Mouse (Mus musculus) MEL (cell line): Measurements from ENCODE around the gene Cog4. TPM values are rescaled to one million over a fixed set of nuclear protein-coding genes. Genes with fewer than 3 reads are reported as not detected.

ENCODE experiments used
- DNase-seq: peaks from one replicate; pipeline ENCODE4 v3.0.0; 2011; ENCODE audit warnings: low read depth, low spot score
- H3K27ac ChIP-seq: 2 replicates; pipeline ENCODE4 v1.5.1; 2012; ENCODE audit warnings: low read depth, mild to moderate bottlenecking, control low read depth, low read length, moderate library complexity; ENCODE audit not compliant: control insufficient read depth
- H3K27me3 ChIP-seq, 2 experiments: fragments of 150-350 bp in 1 of 2; sonication (generic) in 1 of 2; 2 replicates each; pipeline ENCODE4 v1.6.1; 2012; ENCODE audit warnings: low read length in 2 of 2, mild to moderate bottlenecking in 2 of 2, improper control_type of control experiment in 1 of 2, moderate library complexity in 1 of 2; ENCODE audit not compliant: insufficient read depth in 2 of 2, control insufficient read depth in 1 of 2
- H3K36me3 ChIP-seq, 2 experiments: 2 replicates each; pipeline ENCODE4 v1.6.1; 2012 to 2014; ENCODE audit warnings: low read length in 2 of 2, improper control_type of control experiment in 1 of 2, inconsistent platforms in 1 of 2, mild to moderate bottlenecking in 1 of 2; ENCODE audit not compliant: insufficient read depth in 2 of 2, control insufficient read depth in 1 of 2
- H3K4me1 ChIP-seq, 2 experiments: fragments of 150-350 bp in 1 of 2; sonication (generic) in 1 of 2; 2 replicates each; pipeline ENCODE4 v1.6.1; 2012; ENCODE audit warnings: low read length in 2 of 2, improper control_type of control experiment in 1 of 2, mild to moderate bottlenecking in 1 of 2; ENCODE audit not compliant: insufficient read depth in 2 of 2, control insufficient read depth in 1 of 2
- H3K4me3 ChIP-seq, 2 experiments: fragments of 150-350 bp in 1 of 2; sonication (generic) in 1 of 2; 2 replicates each; pipeline ENCODE4 v1.5.1; 2012; ENCODE audit warnings: low read depth in 2 of 2, low read length in 2 of 2, mild to moderate bottlenecking in 2 of 2, moderate library complexity in 2 of 2, control low read depth in 1 of 2, improper control_type of control experiment in 1 of 2; ENCODE audit not compliant: control insufficient read depth in 1 of 2, insufficient read depth in 1 of 2
- H3K79me2 ChIP-seq: 2 replicates; pipeline ENCODE4 v1.6.1; 2012; ENCODE audit warnings: mild to moderate bottlenecking, low read length, moderate library complexity; ENCODE audit not compliant: control insufficient read depth, poor library complexity, insufficient read depth
- H3K9ac ChIP-seq: 2 replicates; pipeline ENCODE4 v1.6.1; 2012; ENCODE audit warnings: low read depth, mild to moderate bottlenecking, control low read depth, low read length, moderate library complexity; ENCODE audit not compliant: control insufficient read depth, poor library complexity, severe bottlenecking
- H3K9me3 ChIP-seq: fragments of 150-350 bp; sonication (generic); replicated peaks from 2 replicates; pipeline ENCODE4 v1.6.1; 2012; ENCODE audit warnings: mild to moderate bottlenecking, low read length, improper control_type of control experiment, moderate library complexity; ENCODE audit not compliant: insufficient read depth
- BHLHE40 ChIP-seq: IDR thresholded peaks from 2 replicates; pipeline ENCODE4 v1.6.1; 2012; ENCODE audit warnings: low read depth, mild to moderate bottlenecking, inconsistent platforms, low read length, improper control_type of control experiment, borderline replicate concordance
- CHD1 ChIP-seq: IDR thresholded peaks from 2 replicates; pipeline ENCODE4 v1.6.1; 2012; ENCODE audit warnings: low read depth, mild to moderate bottlenecking, inconsistent platforms, low read length, improper control_type of control experiment
- CTCF ChIP-seq, 3 experiments: IDR thresholded peaks in 2 of 3; conservative IDR thresholded peaks in 1 of 3; 2 replicates each; pipeline ENCODE4 v1.5.1; 2011 to 2012; ENCODE audit warnings: low read length in 3 of 3, low read depth in 2 of 3, mild to moderate bottlenecking in 2 of 3, improper control_type of control experiment in 1 of 3, inconsistent platforms in 1 of 3, mixed read lengths in 1 of 3, moderate library complexity in 1 of 3; ENCODE audit not compliant: control insufficient read depth in 1 of 3, insufficient read depth in 1 of 3, poor library complexity in 1 of 3, severe bottlenecking in 1 of 3
- E2F4 ChIP-seq: IDR thresholded peaks from 2 replicates; pipeline ENCODE4 v1.6.1; 2011; ENCODE audit warnings: low read depth, low read length, improper control_type of control experiment, borderline replicate concordance
- EP300 ChIP-seq, 2 experiments: IDR thresholded peaks; 2 replicates each; pipeline ENCODE4 v1.6.1; 2011; ENCODE audit warnings: improper control_type of control experiment in 2 of 2, low read length in 2 of 2, low read depth in 1 of 2, mild to moderate bottlenecking in 1 of 2
- GABPA ChIP-seq: IDR thresholded peaks from 2 replicates; pipeline ENCODE4 v1.6.1; 2012; ENCODE audit warnings: low read depth, mild to moderate bottlenecking, inconsistent platforms, low read length, improper control_type of control experiment, moderate library complexity
- GATA1 ChIP-seq: IDR thresholded peaks from 2 replicates; pipeline ENCODE4 v1.6.1; 2011; ENCODE audit warnings: low read depth, low read length, improper control_type of control experiment
- HCFC1 ChIP-seq: IDR thresholded peaks from 2 replicates; pipeline ENCODE4 v1.6.1; 2012; ENCODE audit warnings: low read depth, mild to moderate bottlenecking, inconsistent platforms, low read length, improper control_type of control experiment, moderate library complexity
- JUND ChIP-seq: IDR thresholded peaks from 2 replicates; pipeline ENCODE4 v1.6.1; 2011; ENCODE audit warnings: low read depth, mild to moderate bottlenecking, improper control_type of control experiment, low read length
- KAT2A ChIP-seq: conservative IDR thresholded peaks from 2 replicates; pipeline ENCODE4 v1.6.1; 2012; ENCODE audit warnings: low read depth, low read length, improper control_type of control experiment, inconsistent platforms
- MAFK ChIP-seq: IDR thresholded peaks from 2 replicates; pipeline ENCODE4 v1.6.1; 2011; ENCODE audit warnings: low read depth, mild to moderate bottlenecking, low read length, improper control_type of control experiment, borderline replicate concordance
- MAX ChIP-seq: IDR thresholded peaks from 2 replicates; pipeline ENCODE4 v1.6.1; 2011; ENCODE audit warnings: low read length, improper control_type of control experiment
- MAZ ChIP-seq: IDR thresholded peaks from 2 replicates; pipeline ENCODE4 v1.6.1; 2012; ENCODE audit warnings: low read depth, mild to moderate bottlenecking, inconsistent platforms, low read length, improper control_type of control experiment
- MEF2A ChIP-seq: IDR thresholded peaks from 2 replicates; pipeline ENCODE4 v1.6.1; 2014; ENCODE audit warnings: low read depth, mild to moderate bottlenecking, inconsistent platforms, low read length, improper control_type of control experiment; ENCODE audit not compliant: poor library complexity, insufficient replicate concordance, severe bottlenecking; ENCODE audit errors: extremely low read depth
- MYB ChIP-seq: IDR thresholded peaks from 2 replicates; pipeline ENCODE4 v1.6.1; 2011; ENCODE audit warnings: mild to moderate bottlenecking, low read depth, low read length, improper control_type of control experiment
- MYC ChIP-seq: IDR thresholded peaks from 2 replicates; pipeline ENCODE4 v1.6.1; 2011; ENCODE audit warnings: low read depth, mild to moderate bottlenecking, low read length, improper control_type of control experiment, moderate library complexity
- POLR2A ChIP-seq, 2 experiments: IDR thresholded peaks; 2 replicates each; pipeline ENCODE4 v1.6.1; 2011 to 2012; ENCODE audit warnings: low read length in 2 of 2, mild to moderate bottlenecking in 2 of 2, control low read depth in 1 of 2, improper control_type of control experiment in 1 of 2, low read depth in 1 of 2, moderate library complexity in 1 of 2; ENCODE audit not compliant: control insufficient read depth in 1 of 2, insufficient read depth in 1 of 2, poor library complexity in 1 of 2
- POLR2AphosphoS2 ChIP-seq: IDR thresholded peaks from 2 replicates; pipeline ENCODE4 v1.6.1; 2011; ENCODE audit warnings: low read length, improper control_type of control experiment
- POLR2AphosphoS5 ChIP-seq: IDR thresholded peaks from 2 replicates; pipeline ENCODE4 v1.6.1; 2012; ENCODE audit warnings: low read depth, borderline replicate concordance, mild to moderate bottlenecking, inconsistent platforms, low read length, moderate library complexity, mixed read lengths
- RAD21 ChIP-seq: IDR thresholded peaks from 2 replicates; pipeline ENCODE4 v1.6.1; 2011; ENCODE audit warnings: mild to moderate bottlenecking, low read depth, low read length, improper control_type of control experiment
- SIN3A ChIP-seq: IDR thresholded peaks from 2 replicates; pipeline ENCODE4 v1.6.1; 2012; ENCODE audit warnings: low read length, improper control_type of control experiment, inconsistent platforms
- SMC3 ChIP-seq: IDR thresholded peaks from 2 replicates; pipeline ENCODE4 v1.6.1; 2011; ENCODE audit warnings: low read depth, low read length, improper control_type of control experiment
- TBP ChIP-seq: IDR thresholded peaks from 2 replicates; pipeline ENCODE4 v1.8.0; 2011; ENCODE audit warnings: low read depth, low read length, improper control_type of control experiment
- TCF12 ChIP-seq: IDR thresholded peaks from 2 replicates; pipeline ENCODE4 v1.6.1; 2014; ENCODE audit warnings: low read depth, mild to moderate bottlenecking, inconsistent platforms, low read length, improper control_type of control experiment, moderate library complexity
- UBTF ChIP-seq: IDR thresholded peaks from 2 replicates; pipeline ENCODE4 v1.6.1; 2012; ENCODE audit warnings: low read depth, mild to moderate bottlenecking, inconsistent platforms, low read length, improper control_type of control experiment, moderate library complexity, borderline replicate concordance; ENCODE audit not compliant: insufficient read depth
- USF1 ChIP-seq: IDR thresholded peaks from 2 replicates; pipeline ENCODE4 v1.6.1; 2014; ENCODE audit warnings: low read depth, mild to moderate bottlenecking, inconsistent platforms, low read length, improper control_type of control experiment, moderate library complexity
- USF2 ChIP-seq, 2 experiments: IDR thresholded peaks; 2 replicates each; pipeline ENCODE4 v1.6.1; 2011 to 2012; ENCODE audit warnings: improper control_type of control experiment in 2 of 2, low read length in 2 of 2, borderline replicate concordance in 1 of 2, inconsistent platforms in 1 of 2, low read depth in 1 of 2, mild to moderate bottlenecking in 1 of 2; ENCODE audit not compliant: insufficient read depth in 1 of 2
- ZC3H11A ChIP-seq: IDR thresholded peaks from 2 replicates; pipeline ENCODE4 v1.6.1; 2012; ENCODE audit warnings: low read depth, mild to moderate bottlenecking, inconsistent platforms, low read length, improper control_type of control experiment
- ZKSCAN1 ChIP-seq: IDR thresholded peaks from 2 replicates; pipeline ENCODE4 v1.6.1; 2012; ENCODE audit warnings: low read depth, mild to moderate bottlenecking, inconsistent platforms, low read length, improper control_type of control experiment, moderate library complexity
- ZMIZ1 ChIP-seq: IDR thresholded peaks from 2 replicates; pipeline ENCODE4 v1.6.1; 2012; ENCODE audit warnings: low read depth, mild to moderate bottlenecking, inconsistent platforms, low read length, improper control_type of control experiment, moderate library complexity
- ZNF384 ChIP-seq: IDR thresholded peaks from 2 replicates; pipeline ENCODE4 v1.6.1; 2012; ENCODE audit warnings: low read depth, mild to moderate bottlenecking, inconsistent platforms, low read length, improper control_type of control experiment
- polyA plus RNA-seq, 2 experiments: library from polyadenylated mRNA; stranded (reverse) in 1 of 2; unstranded in 1 of 2; fragments of >175 nt in 1 of 2; fragments of >200 nt in 1 of 2; gene quantifications; 2 replicates each; pipeline versions ENCODE4 v1.2.1 to v1.2.4; 2012; ENCODE audit warnings: low replicate concordance in 2 of 2, low read depth in 1 of 2; ENCODE audit not compliant: insufficient read length in 2 of 2, insufficient read depth in 1 of 2, missing spikeins in 1 of 2
- total RNA-seq: library from RNA; depleted of rRNA; stranded (reverse); fragments of 300-350 nt; gene quantifications from 2 replicates; pipeline ENCODE4 v1.2.3, GENCODE M21; 2012

Cog4 gene
- total and polyA plus RNA-seq, 3 experiments, result 32.1 to 35.3 TPM; not detected in 1

DNA sequence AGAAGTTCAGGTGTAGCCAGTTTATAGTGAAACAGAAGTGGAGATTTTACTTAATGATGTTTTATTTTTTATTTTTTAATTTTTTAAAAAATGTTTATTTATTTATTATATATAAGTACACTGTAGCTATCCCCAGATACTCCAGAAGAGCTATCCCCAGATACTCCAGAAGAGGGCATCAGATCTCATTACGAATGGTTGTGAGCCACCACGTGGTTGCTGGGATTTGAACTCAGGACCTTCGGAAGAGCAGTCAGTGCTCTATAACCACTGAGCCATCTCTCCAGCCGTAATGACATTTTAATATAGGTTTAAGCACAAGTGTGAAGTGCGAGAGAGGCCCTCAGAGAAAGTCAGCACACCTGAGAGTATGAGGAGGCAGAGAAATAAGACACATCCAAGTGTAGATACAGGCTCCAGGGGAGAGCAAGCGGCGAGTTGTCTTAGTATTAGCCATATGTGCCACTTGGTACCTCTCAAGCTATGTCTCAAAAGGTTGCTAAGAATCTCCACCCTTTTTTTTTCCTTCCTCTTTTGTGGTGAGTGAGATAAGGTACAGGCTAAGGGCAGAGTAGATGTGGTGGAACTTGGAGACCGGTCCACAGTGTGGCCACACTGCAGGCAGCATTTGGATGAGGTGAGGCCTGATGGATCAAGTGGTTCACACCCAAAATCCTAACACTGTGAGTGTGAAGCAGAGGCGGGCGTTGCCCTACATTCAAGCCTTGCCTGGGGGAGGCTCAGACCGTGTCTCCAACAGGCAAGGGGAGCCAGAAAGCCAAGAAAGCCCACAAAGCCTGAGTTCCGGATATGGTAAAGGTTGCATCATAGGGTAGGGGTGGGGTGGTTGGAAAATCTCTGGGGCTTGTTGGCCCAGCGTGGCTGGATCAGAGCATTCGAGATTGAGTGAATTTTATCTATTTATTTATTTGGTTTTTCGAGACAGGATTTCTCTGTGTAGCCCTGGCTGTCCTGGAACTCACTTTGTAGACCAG lies 65.5 kb downstream of the Cog4 start (continued):
- TF ChIP-seq POLR2AphosphoS5 (no peak), SIN3A (peak; percentile 77), ZC3H11A (peak; percentile 27), POLR2A (IDR thresholded peaks at IDR 0.05; ENCODE audit: control insufficient read depth in 1 of 2, insufficient read depth in 1 of 2, low read depth in 1 of 2, low read length in 2 of 2, poor library complexity in 1 of 2) (peak; percentile 10 to 44; a peak in 1 of 4 replicates), MAX (0 out of 2 replicates have a peak, but pooled peaks have one; percentile 44), GABPA (no peak)

DNA sequence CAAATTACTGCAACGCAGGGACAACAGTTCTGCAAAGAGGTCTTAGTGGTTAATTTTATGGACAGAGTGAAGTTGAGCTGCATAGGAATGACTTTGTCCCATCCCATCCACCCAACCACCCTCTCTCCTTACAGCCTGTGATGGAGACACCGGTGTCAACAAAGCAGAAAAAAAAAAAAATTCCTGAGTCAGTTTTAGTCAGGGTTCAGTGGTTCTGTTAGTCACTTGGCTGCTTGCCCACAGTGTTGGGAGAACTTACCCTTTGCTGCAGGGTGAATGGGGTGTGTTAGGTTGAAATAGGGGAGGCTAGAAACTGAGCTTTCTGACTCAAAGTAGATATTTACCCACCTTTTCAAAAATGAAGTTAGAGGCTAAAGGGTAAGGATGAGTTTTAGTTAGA lies 71.0 kb downstream of the Cog4 start:
- Histone ChIP-seq H3K4me3 (peak overlapping the region; percentile 36 to 40; a peak in 3 of 4 replicates), H3K36me3 (peaks cover 0 to 22% of the 10 kb centered on the region in 2 experiments; a peak in 2 of 4 replicates), H3K79me2 (peaks cover 10% of the 10 kb centered on the region), H3K9ac (peak overlapping the region; percentile 27), H3K27ac (peak overlapping the region; percentile 34), H3K27me3 (no peaks in the 10 kb centered on the region), H3K9me3 (no peaks in the 10 kb centered on the region), H3K4me1 (peaks cover 9 to 32% of the 10 kb centered on the region in 2 experiments)
- DNase-seq, result peak; percentile 94
- TF ChIP-seq KAT2A (no peak), UBTF (no peak), MAZ (no peak), TCF12 (peak; percentile 32; the same call in 1 of the 2 replicates), MYB (no peak), SMC3 (no peak), MEF2A (no peak), POLR2A (IDR thresholded peaks at IDR 0.05; ENCODE audit: control insufficient read depth in 1 of 2, insufficient read depth in 1 of 2, low read depth in 1 of 2, low read length in 2 of 2, poor library complexity in 1 of 2) (no peak), JUND (no peak), ZNF384 (peak; percentile 96), GABPA (no peak), POLR2AphosphoS2 (no peak), RAD21 (no peak), ZKSCAN1 (no peak; the same call in 1 of the 2 replicates), BHLHE40 (no peak), GATA1 (no peak), E2F4 (no peak), EP300 (IDR thresholded peaks at IDR 0.05; ENCODE audit: low read depth in 1 of 2, low read length in 2 of 2) (peak in 1 of 2 experiments; percentile 40; a peak in 1 of 4 replicates), CHD1 (0 out of 2 replicates have a peak, but pooled peaks have one; percentile 15), MYC (no peak), ZMIZ1 (no peak), TBP (no peak), USF1 (no peak), ZC3H11A (no peak), USF2 (IDR thresholded peaks at IDR 0.05; ENCODE audit: borderline replicate concordance in 1 of 2, insufficient read depth in 1 of 2, low read depth in 1 of 2, low read length in 2 of 2) (no peak), MAFK (peak; percentile 71; the same call in 1 of the 2 replicates), SIN3A (no peak; the same call in 1 of the 2 replicates), HCFC1 (peak; percentile 34; the same call in 1 of the 2 replicates), CTCF (IDR thresholded peaks at IDR 0.05 in 2 of 3, conservative IDR thresholded peaks at IDR 0.05 in 1 of 3; ENCODE audit: control insufficient read depth in 1 of 3, insufficient read depth in 1 of 3, low read depth in 2 of 3, low read length in 3 of 3, poor library complexity in 1 of 3, severe bottlenecking in 1 of 3) (no peak)
